Mouse (Mus musculus) forebrain, embryonic 10.5 days (tissue): ENCODE measurements around the gene Sun2. TPM values are rescaled to one million over a fixed set of nuclear protein-coding genes. Genes with fewer than 3 reads are reported as not detected.
A peak's percentile ranks its signal among the peaks of the same experiment; 100 is the strongest.

ENCODE experiments used
- DNase-seq: peaks from one replicate; pipeline ENCODE4 v3.0.0-alpha.2; 2017; ENCODE audit warnings: low spot score; ENCODE audit errors: extremely low spot score
- H3K27ac ChIP-seq: fragments of 300-500 bp; sonication (generic); 2 replicates; pipeline ENCODE4 v1.5.1; 2016; ENCODE audit warnings: mild to moderate bottlenecking
- H3K27me3 ChIP-seq: fragments of 300-500 bp; sonication (generic); 2 replicates; pipeline ENCODE4 v1.6.1; 2016; ENCODE audit warnings: mild to moderate bottlenecking; ENCODE audit not compliant: poor library complexity, severe bottlenecking
- H3K36me3 ChIP-seq: fragments of 300-500 bp; sonication (generic); replicated peaks from 2 replicates; pipeline ENCODE4 v1.6.1; 2016; ENCODE audit warnings: mild to moderate bottlenecking, moderate library complexity
- H3K4me1 ChIP-seq: fragments of 300-500 bp; sonication (generic); 2 replicates; pipeline ENCODE4 v1.6.1; 2016
- H3K4me3 ChIP-seq: fragments of 300-500 bp; sonication (generic); 2 replicates; pipeline ENCODE4 v1.5.1; 2016; ENCODE audit warnings: mild to moderate bottlenecking, moderate library complexity
- H3K9me3 ChIP-seq: fragments of 300-500 bp; sonication (generic); 2 replicates; pipeline ENCODE4 v1.6.1; 2016; ENCODE audit warnings: mild to moderate bottlenecking, moderate library complexity
- WGBS: fragments of 180-500 bp; shearing (Covaris S2); methylation state at CpG from one replicate; pipeline ENCODE4 v1.1.7; 2016; 5-methylcytosine and 5-hydroxymethylcytosine counted together
- polyA plus RNA-seq: library from polyadenylated mRNA; unstranded; fragments of >200 nt; fragmentation: Nextera tagmentation; extraction: Ambion mirVana; gene quantifications from 2 replicates; pipeline ENCODE4 v1.2.1, GENCODE M21; 2016

The Sun2 gene
- 2.0 and 3.4 TPM in 2 replicates for polyA plus RNA-seq

DNA sequence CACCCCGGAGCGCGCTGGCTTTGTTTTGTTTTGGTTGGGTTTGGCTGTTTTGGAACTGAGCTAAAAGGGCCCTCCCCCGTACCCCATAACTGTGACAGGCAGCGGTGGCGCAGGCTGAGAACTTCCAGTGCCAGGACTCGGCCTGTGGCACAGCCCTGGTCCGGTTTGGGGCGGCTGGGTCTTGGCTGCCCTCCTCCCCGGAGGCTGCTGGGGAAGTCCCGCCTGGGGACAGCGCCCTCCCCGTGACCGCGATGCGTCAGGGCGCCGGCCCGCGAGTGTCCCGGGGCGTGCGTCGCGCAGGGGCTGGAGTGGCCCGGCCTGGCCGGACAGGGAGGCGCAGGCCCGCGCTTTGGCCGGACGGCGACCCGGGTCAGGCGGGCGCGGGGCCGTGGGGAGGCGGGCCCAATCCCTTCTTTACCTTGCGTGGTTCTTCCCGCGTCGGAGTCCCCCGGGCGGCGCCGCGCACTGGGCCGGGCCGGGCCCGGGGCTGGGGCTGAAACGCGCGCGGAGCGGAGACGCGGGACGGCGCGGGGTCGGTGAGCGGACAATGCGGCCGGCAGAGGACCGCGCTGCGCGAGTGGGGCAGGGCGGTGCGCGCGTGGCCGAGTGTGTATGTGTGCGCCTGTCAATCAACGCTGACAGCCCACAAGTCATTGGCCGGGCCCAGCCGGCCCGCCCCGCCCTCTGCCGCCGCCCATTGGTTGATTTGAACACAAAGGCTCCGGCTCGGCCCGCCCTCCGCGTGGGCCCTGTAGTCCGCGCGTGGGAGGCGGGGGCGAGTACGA is at the start of gene Sun2:
TSS of gene Sun2 (minus strand) at position 616 of the 785 bp plus-strand sequence.
- Histone ChIP-seq H3K36me3 (peaks cover 27% of the 10 kb centered on the region), H3K4me1 (peaks cover 33% of the 10 kb centered on the region), H3K9me3 (no peaks in the 10 kb centered on the region), H3K4me3 (peak within 1 kb of the TSS; percentile 96), H3K27me3 (0 out of 2 replicates have a peak, but pooled peaks cover 3% of the 10 kb centered on the region), H3K27ac (peak within 1 kb of the TSS; percentile 94)
- under 1% methylated on average over 93 of the region's 93 CpGs for WGBS
- peak; percentile 88 for DNase-seq

DNA sequence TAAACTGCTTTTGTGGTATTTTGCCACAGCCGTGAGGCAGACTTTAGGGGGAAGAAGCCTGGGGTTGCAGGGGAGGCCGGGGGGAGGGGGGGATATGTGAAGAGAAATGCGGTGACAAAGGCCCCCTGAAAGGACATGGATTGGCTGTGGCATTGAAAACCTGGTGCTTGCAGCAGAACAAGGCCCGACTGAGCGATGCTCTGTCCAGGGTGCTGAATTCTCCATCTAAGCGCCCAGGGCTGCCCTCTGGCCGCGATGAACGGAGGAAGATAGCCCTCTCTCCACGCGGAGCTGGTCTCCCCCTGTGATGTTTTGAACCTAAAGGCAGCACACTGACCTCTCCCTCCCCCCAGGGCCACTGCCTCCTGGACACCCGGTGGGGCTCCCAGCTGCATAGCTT is 49.2 kb upstream of the Sun2 start:
- DNase-seq, result peak; percentile 70
- peaks cover 33% of the 10 kb centered on the region for H3K4me1 ChIP-seq
- H3K27ac ChIP-seq, result no peak overlapping the region

GRCm38 (mm10) chr15:79790905-79791304 is 48.6 kb upstream of the Sun2 start:
- Histone ChIP-seq H3K36me3 (no peaks in the 10 kb centered on the region), H3K27me3 (peaks cover 32% of the 10 kb centered on the region), H3K27ac (no peak overlapping the region), H3K4me1 (peaks cover 33% of the 10 kb centered on the region), H3K4me3 (no peak overlapping the region), H3K9me3 (no peaks in the 10 kb centered on the region)
- no peak for DNase-seq
- 85% methylated on average over 6 of the region's 6 CpGs for WGBS

More for the DNA sequence above, 49.2 kb upstream of the Sun2 start:
- Histone ChIP-seq H3K4me3 (no peak overlapping the region), H3K9me3 (no peaks in the 10 kb centered on the region), H3K36me3 (no peaks in the 10 kb centered on the region), H3K27me3 (peaks cover 32% of the 10 kb centered on the region)
- 5% methylated on average over 12 of the region's 12 CpGs for WGBS

- Histone ChIP-seq H3K4me1 (peaks cover 33% of the 10 kb centered on the region), H3K27ac (no peak overlapping the region), H3K36me3 (no peaks in the 10 kb centered on the region), H3K9me3 (no peaks in the 10 kb centered on the region), H3K4me3 (no peak overlapping the region), H3K27me3 (peaks cover 28% of the 10 kb centered on the region)
- WGBS, result 52% methylated on average over 8 of the region's 8 CpGs
- DNase-seq, result no peak
Measured at GRCm38 (mm10) chr15:79790111-79790510, 47.8 kb upstream of the Sun2 start.

GRCm38 (mm10) chr15:79787815-79788214 is 45.5 kb upstream of the Sun2 start:
- Histone ChIP-seq H3K4me3 (no peak overlapping the region), H3K27ac (no peak overlapping the region), H3K4me1 (peaks cover 32% of the 10 kb centered on the region), H3K36me3 (no peaks in the 10 kb centered on the region), H3K9me3 (no peaks in the 10 kb centered on the region), H3K27me3 (peaks cover 15% of the 10 kb centered on the region)
- WGBS, result 58% methylated on average over 8 of the region's 8 CpGs
- DNase-seq, result no peak

- WGBS, result 76% methylated on average over 1 of the region's 1 CpGs
Measured at GRCm38 (mm10) chr15:79785056-79785455, 42.7 kb upstream of the Sun2 start.

DNA sequence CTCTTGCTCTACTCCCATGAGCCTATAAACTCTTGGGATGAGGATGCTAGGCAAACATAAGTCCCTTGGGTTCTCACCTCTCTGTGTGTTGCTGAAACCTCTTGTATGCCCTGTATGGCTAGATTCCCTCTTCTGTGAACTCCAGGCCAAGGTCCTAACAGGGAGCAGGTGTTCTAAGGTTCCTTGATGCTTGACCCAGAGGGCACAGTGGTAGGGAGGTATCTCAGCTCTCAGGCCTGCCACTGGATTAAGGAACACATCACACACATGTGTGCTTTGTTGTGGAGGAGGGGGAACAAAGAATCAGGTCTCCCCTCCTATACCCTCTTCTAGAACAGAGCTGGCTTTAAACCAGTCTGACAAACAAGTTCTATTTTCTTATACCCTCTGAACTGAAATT is 35.4 kb upstream of the Sun2 start, which contains the start of gene Dnal4:
TSS of gene Dnal4 (minus strand) at position 101 of the 400 bp plus-strand sequence.
- Histone ChIP-seq H3K9me3 (no peaks in the 10 kb centered on the region), H3K4me1 (peaks cover 26% of the 10 kb centered on the region), H3K36me3 (no peaks in the 10 kb centered on the region), H3K27ac (no peak within 1 kb of the TSS), H3K27me3 (no peaks in the 10 kb centered on the region), H3K4me3 (no peak within 1 kb of the TSS)
- no peak for DNase-seq

More at GRCm38 (mm10) chr15:79785056-79785455, 42.7 kb upstream of the Sun2 start:
- Histone ChIP-seq H3K4me1 (peaks cover 18% of the 10 kb centered on the region), H3K27ac (no peak overlapping the region), H3K4me3 (no peak overlapping the region), H3K9me3 (no peaks in the 10 kb centered on the region), H3K36me3 (no peaks in the 10 kb centered on the region), H3K27me3 (no peaks in the 10 kb centered on the region)
- DNase-seq, result no peak

- WGBS, result 68% methylated on average over 7 of the region's 7 CpGs
- H3K27ac ChIP-seq, result no peak overlapping the region
- no peak for DNase-seq
- peaks cover 31% of the 10 kb centered on the region for H3K4me1 ChIP-seq
- no peaks in the 10 kb centered on the region for H3K27me3 ChIP-seq
- no peaks in the 10 kb centered on the region for H3K36me3 ChIP-seq
- H3K4me3 ChIP-seq, result no peak overlapping the region
- no peaks in the 10 kb centered on the region for H3K9me3 ChIP-seq
Measured at GRCm38 (mm10) chr15:79775662-79776061, 33.3 kb upstream of the Sun2 start.

DNA sequence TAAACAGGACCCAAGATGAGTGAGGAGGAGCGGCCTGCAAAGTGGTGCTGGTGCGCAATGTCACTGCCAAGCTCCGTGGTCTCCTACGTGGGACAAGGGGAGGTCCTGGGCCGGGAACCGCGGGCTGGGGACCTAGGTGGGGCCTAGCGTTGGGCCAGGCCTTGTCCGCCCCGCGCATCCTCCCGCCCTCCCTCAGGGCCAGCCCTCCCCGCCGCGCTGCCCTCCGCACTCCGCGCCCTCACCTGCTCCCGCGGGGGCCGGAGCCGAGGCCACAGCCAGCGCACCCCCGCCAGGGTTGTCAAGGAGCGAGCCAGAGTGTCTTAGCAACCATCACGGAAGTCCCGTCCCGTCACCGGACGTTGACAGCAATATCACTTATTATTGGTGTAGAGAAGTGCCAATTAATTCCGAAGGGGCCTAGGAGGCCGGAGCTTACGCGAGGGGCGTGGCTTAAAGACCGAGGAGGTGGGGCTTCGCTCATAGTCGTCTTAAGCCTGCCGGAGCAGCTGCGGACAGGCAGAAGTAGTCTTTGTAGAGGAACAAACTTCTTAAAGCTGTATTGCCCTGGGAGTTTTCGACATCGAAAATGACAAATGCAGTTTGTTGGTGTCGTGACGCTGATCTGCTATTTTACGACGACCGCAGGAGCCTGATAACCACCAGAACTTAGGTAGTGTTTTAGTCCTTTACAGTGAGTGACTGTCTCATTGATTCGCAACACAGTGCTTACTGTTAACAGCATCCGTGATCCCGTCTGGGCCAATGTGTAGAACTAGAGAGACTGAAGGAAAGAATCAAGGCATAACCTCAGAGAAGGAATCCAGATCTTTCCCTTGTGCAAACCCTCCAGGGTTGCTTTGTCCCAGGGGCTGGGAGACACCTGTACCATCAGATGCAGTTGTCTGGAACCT is 32.0 kb upstream of the Sun2 start:
- peak overlapping the region; percentile 91 for H3K27ac ChIP-seq
- peaks cover 42% of the 10 kb centered on the region for H3K4me1 ChIP-seq
- H3K4me3 ChIP-seq, result peak overlapping the region; percentile 92
- no peaks in the 10 kb centered on the region for H3K27me3 ChIP-seq
- H3K36me3 ChIP-seq, result no peaks in the 10 kb centered on the region
- peak; percentile 95 for DNase-seq
- H3K9me3 ChIP-seq, result no peaks in the 10 kb centered on the region
- WGBS, result under 1% methylated on average over 50 of the region's 50 CpGs

DNA sequence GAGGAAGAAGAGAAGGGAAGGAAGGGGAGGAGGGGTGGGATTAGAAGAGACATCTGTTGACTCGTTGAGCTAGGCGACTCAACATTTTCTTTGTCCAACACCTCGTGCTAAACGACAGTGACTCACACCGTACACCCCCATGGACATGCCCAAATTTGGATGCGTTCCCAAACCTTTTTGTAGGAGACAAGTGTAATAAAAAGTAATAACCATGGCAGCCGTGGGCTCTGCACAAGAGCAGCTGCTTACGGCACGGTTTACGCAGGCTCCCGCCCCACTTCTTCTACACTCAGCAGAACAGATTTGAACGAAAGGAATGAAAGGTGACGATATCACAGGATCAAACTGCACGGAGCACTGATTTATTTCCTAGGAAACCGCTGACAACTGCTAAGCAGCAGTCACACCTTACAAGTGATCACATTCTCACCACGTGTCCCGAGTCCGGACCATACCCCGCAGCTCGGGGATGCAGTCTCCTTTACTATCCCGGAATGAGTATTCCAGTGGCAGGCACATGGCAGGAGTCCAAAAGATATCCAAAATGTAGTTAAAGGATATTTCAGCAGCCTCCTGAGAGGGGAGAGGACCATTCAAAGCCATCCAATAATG is 28.4 kb upstream of the Sun2 start:
- Histone ChIP-seq H3K9me3 (no peaks in the 10 kb centered on the region), H3K27ac (no peak overlapping the region), H3K4me1 (peaks cover 50% of the 10 kb centered on the region), H3K4me3 (no peak overlapping the region), H3K27me3 (no peaks in the 10 kb centered on the region), H3K36me3 (no peaks in the 10 kb centered on the region; the same call in 1 of the 2 replicates)
- 91% methylated on average over 21 of the region's 21 CpGs for WGBS
- no peak for DNase-seq

- H3K27ac ChIP-seq, result no peak overlapping the region
- no peaks in the 10 kb centered on the region for H3K9me3 ChIP-seq
- WGBS, result 65% methylated on average over 6 of the region's 6 CpGs
- peaks cover 22% of the 10 kb centered on the region for H3K36me3 ChIP-seq
- no peaks in the 10 kb centered on the region for H3K27me3 ChIP-seq
- H3K4me1 ChIP-seq, result peaks cover 30% of the 10 kb centered on the region
- no peak for DNase-seq
- no peak overlapping the region for H3K4me3 ChIP-seq
Measured at GRCm38 (mm10) chr15:79768302-79768701, 26.0 kb upstream of the Sun2 start.

GRCm38 (mm10) chr15:79767327-79767961 is 25.1 kb upstream of the Sun2 start:
- Histone ChIP-seq H3K9me3 (no peaks in the 10 kb centered on the region), H3K4me3 (no peak overlapping the region), H3K4me1 (peaks cover 23% of the 10 kb centered on the region), H3K36me3 (peaks cover 31% of the 10 kb centered on the region), H3K27me3 (no peaks in the 10 kb centered on the region), H3K27ac (no peak overlapping the region)
- WGBS, result 93% methylated on average over 16 of the region's 16 CpGs
- no peak for DNase-seq
